ENCODE assay signal across 7 mouse cellular contexts in genomic region chr8:105750606-105751005, GRCm38 (mm10). TPM values are rescaled to one million over a fixed set of nuclear protein-coding genes. Genes with fewer than 3 reads are reported as not detected.
DNase-seq lines count a peak whose midpoint lies in the region; ATAC-seq and TF ChIP-seq lines count a peak whose summit lies in the region.

No protein-coding gene starts in this region.

- 12% methylated on average over 11 of the region's 11 CpGs for WGBS in hindbrain, embryonic 12.5 days
- 11% methylated on average over 11 of the region's 11 CpGs for WGBS in stomach, postnatal 0 days

- no peak overlapping the region for H3K9ac ChIP-seq in hindbrain, embryonic 12.5 days
- H3K9ac ChIP-seq in stomach, postnatal 0 days (ENCODE audit: low read length): no peak overlapping the region

- ATAC-seq in hindbrain, embryonic 12.5 days (ENCODE audit: low FRiP score): peak; percentile 52; the same call in 1 of the 2 replicates
- ATAC-seq in stomach, postnatal 0 days (ENCODE audit: low FRiP score, low TSS enrichment): peak; percentile 81

- no peak for TF ChIP-seq CTCF in stomach, postnatal 0 days (IDR thresholded peaks at IDR 0.05; ENCODE audit: low read depth)

- H3K36me3 ChIP-seq in hindbrain, embryonic 12.5 days: no peaks in the 10 kb centered on the region
- no peaks in the 10 kb centered on the region for H3K36me3 ChIP-seq in stomach, postnatal 0 days (ENCODE audit: control insufficient read depth, insufficient read depth, low read length)

- no peak for TF ChIP-seq EP300 in stomach, postnatal 0 days (optimal IDR thresholded peaks at IDR 0.05)

- peak overlapping the region; percentile 30 for H3K4me2 ChIP-seq in hindbrain, embryonic 12.5 days (replicated peaks)
- peak overlapping the region; percentile 40 for H3K4me2 ChIP-seq in stomach, postnatal 0 days (replicated peaks; ENCODE audit: low read depth)

- H3K27me3 ChIP-seq in hindbrain, embryonic 12.5 days: no peaks in the 10 kb centered on the region
- no peaks in the 10 kb centered on the region for H3K27me3 ChIP-seq in stomach, postnatal 0 days (ENCODE audit: control insufficient read depth, insufficient read depth, low read length)

- no peak overlapping the region for H3K4me3 ChIP-seq in hindbrain, embryonic 12.5 days
- peak overlapping the region; percentile 13; the same call in 1 of the 2 replicates for H3K4me3 ChIP-seq in stomach, postnatal 0 days (ENCODE audit: low read depth, low read length)

- no peaks in the 10 kb centered on the region for H3K9me3 ChIP-seq in hindbrain, embryonic 12.5 days (replicated peaks)
- no peaks in the 10 kb centered on the region for H3K9me3 ChIP-seq in stomach, postnatal 0 days (ENCODE audit: control insufficient read depth, low read length)

- peak; percentile 71 to 73 for DNase-seq in adrenal gland, adult 18-20 months (ENCODE audit: low spot score in 2 of 2)
- DNase-seq in cerebellum, adult 8-10 months: peak; percentile 49
- peak; percentile 29 for DNase-seq in gastrocnemius, adult 18-20 months (ENCODE audit: low spot score)
- peak; percentile 48 to 64 for DNase-seq in layer of hippocampus, postnatal 10 days (ENCODE audit: low spot score in 2 of 2)
- peak; percentile 90 to 91 for DNase-seq in lung, postnatal 4 days
- DNase-seq in stomach, postnatal 0 days (ENCODE audit: low spot score): peak; percentile 93

- H3K27ac ChIP-seq in hindbrain, embryonic 12.5 days: 0 out of 2 replicates have a peak overlapping the region, but pooled peaks have one; percentile 35
- peak overlapping the region; percentile 58 for H3K27ac ChIP-seq in stomach, postnatal 0 days (replicated peaks)

- H3K4me1 ChIP-seq in hindbrain, embryonic 12.5 days: peaks cover 25% of the 10 kb centered on the region
- peaks cover 5% of the 10 kb centered on the region for H3K4me1 ChIP-seq in stomach, postnatal 0 days (replicated peaks; ENCODE audit: control insufficient read depth, insufficient read depth)

RNA-seq across cellular contexts. Expression of gene Gfod2, which starts 7.9 kb away (rescaled TPM):
- 10 to 100 TPM in 1 of 2 experiments, 1 to 10 TPM in 1; 7.4 to 10.1 TPM for total RNA-seq in adrenal gland, adult 18-20 months (2021)
- total RNA-seq in gastrocnemius, adult 18-20 months (2021): 1 to 10 TPM; 6.9 to 8.4 TPM
- 63.8 and 68.1 TPM in 2 replicates for polyA plus RNA-seq in hindbrain, embryonic 12.5 days (2016; fragmentation: Nextera tagmentation; extraction: Ambion mirVana)
- total RNA-seq in layer of hippocampus, postnatal 10 days (2021): 10 to 100 TPM; 25.2 to 30.7 TPM
- 14.5 and 16.9 TPM in 2 replicates for polyA plus RNA-seq in stomach, postnatal 0 days (2015; fragmentation: Nextera tagmentation; extraction: Ambion mirVana)

RNA-seq across cellular contexts. Expression of gene Enkd1, which starts 42.6 kb away (rescaled TPM):
- 1 to 10 TPM; 3.0 to 3.5 TPM for total RNA-seq in adrenal gland, adult 18-20 months (2021)
- 1 to 10 TPM in 1 of 2 experiments, under 1 TPM in 1; 0.69 to 1.4 TPM for total RNA-seq in gastrocnemius, adult 18-20 months (2021)
- polyA plus RNA-seq in hindbrain, embryonic 12.5 days (2016; fragmentation: Nextera tagmentation; extraction: Ambion mirVana): 22.4 and 23.6 TPM in 2 replicates
- 10 to 100 TPM; 11.3 to 13.2 TPM for total RNA-seq in layer of hippocampus, postnatal 10 days (2021)
- polyA plus RNA-seq in stomach, postnatal 0 days (2015; fragmentation: Nextera tagmentation; extraction: Ambion mirVana): 5.4 and 5.8 TPM in 2 replicates

RNA-seq across cellular contexts. Expression of gene 4933405L10Rik, which starts 43.2 kb away (rescaled TPM):
- total RNA-seq in adrenal gland, adult 18-20 months (2021): not detected
- total RNA-seq in gastrocnemius, adult 18-20 months (2021): not detected
- polyA plus RNA-seq in hindbrain, embryonic 12.5 days (2016; fragmentation: Nextera tagmentation; extraction: Ambion mirVana): 0.39 TPM in 1 of 2 replicates, not detected in the other
- total RNA-seq in layer of hippocampus, postnatal 10 days (2021): not detected
- polyA plus RNA-seq in stomach, postnatal 0 days (2015; fragmentation: Nextera tagmentation; extraction: Ambion mirVana): 0.08 and 0.13 TPM in 2 replicates

RNA-seq across cellular contexts. Expression of gene Pard6a, which starts 49.7 kb away (rescaled TPM):
- total RNA-seq in adrenal gland, adult 18-20 months (2021): 10 to 100 TPM in 1 of 2 experiments, 1 to 10 TPM in 1; 7.5 to 14.2 TPM
- total RNA-seq in gastrocnemius, adult 18-20 months (2021): 1 to 10 TPM; 5.5 to 6.2 TPM
- 29.5 and 29.7 TPM in 2 replicates for polyA plus RNA-seq in hindbrain, embryonic 12.5 days (2016; fragmentation: Nextera tagmentation; extraction: Ambion mirVana)
- 10 to 100 TPM; 38.6 to 39.7 TPM for total RNA-seq in layer of hippocampus, postnatal 10 days (2021)
- 12.4 and 13.0 TPM in 2 replicates for polyA plus RNA-seq in stomach, postnatal 0 days (2015; fragmentation: Nextera tagmentation; extraction: Ambion mirVana)

RNA-seq across cellular contexts. Expression of gene Acd, which starts 49.7 kb away (rescaled TPM):
- 10 to 100 TPM; 21.1 to 23.9 TPM for total RNA-seq in adrenal gland, adult 18-20 months (2021)
- total RNA-seq in gastrocnemius, adult 18-20 months (2021): 1 to 10 TPM; 5.0 to 5.4 TPM
- 79.1 and 88.0 TPM in 2 replicates for polyA plus RNA-seq in hindbrain, embryonic 12.5 days (2016; fragmentation: Nextera tagmentation; extraction: Ambion mirVana)
- 10 to 100 TPM; 45.4 to 49.4 TPM for total RNA-seq in layer of hippocampus, postnatal 10 days (2021)
- polyA plus RNA-seq in stomach, postnatal 0 days (2015; fragmentation: Nextera tagmentation; extraction: Ambion mirVana): 26.7 and 30.7 TPM in 2 replicates

Comparison
In these comparisons a context has a peak if more than half of its experiments do, and no peak if none do; other contexts are left out.
1. DNase-seq: peak in every context shown above with its lines; median percentile 93 in stomach, postnatal 0 days; 90 in lung, postnatal 4 days; 72 in adrenal gland, adult 18-20 months; 56 in layer of hippocampus, postnatal 10 days; 49 in cerebellum, adult 8-10 months; 29 in gastrocnemius, adult 18-20 months.